In the genomic region with DNA sequence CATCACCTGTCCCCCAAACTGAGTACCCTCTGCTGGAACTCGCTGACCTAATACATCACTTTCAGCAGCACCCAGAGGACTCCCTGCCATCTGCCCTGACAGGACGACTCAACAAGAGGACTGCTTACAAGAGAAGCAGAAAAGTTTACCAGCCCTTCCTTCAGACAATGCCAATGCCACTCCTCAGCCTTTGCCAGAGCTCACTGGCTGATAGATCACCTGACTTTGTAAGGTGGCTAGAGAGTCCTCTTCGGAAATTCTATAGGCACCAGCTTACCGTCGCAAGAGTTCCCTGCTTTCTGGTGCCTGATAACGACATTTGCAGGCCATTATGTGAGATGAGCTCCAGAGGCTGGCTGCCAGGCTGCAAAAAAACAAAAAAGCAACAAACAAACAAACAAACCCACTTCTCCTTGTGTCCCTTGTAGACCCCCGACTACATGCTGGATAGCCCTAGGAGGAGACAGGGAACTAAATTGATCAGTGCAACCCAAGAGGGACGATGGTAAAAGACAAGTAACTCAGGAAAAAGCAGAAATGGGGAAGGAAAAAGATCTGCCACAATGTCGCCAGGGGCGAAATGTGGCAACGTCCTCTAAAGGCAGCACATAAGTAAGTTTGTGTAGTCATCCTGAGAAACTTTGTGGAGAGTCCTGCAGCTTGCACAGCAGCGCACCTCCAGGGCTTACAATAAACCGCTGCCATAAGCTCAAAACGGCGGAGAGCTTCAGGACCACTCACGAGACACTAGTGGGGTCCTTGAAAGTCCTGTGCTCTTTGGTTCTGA, we compare ENCODE assay signal across 1 mouse cellular context.
A peak's percentile ranks its signal among the peaks of the same experiment; 100 is the strongest.
TF ChIP-seq lines count a peak whose summit lies in the region.

No protein-coding gene starts in this region.

TF ChIP-seq in MEL, 35 proteins besides CTCF, POLR2A, EP300 and RAD21:
- no peak for TF ChIP-seq RCOR1 (IDR thresholded peaks at IDR 0.05; ENCODE audit: low read depth, low read length)
- 0 out of 2 replicates have a peak, but pooled peaks have one; percentile 40 for TF ChIP-seq ZMIZ1 (IDR thresholded peaks at IDR 0.05; ENCODE audit: low read depth, low read length)
- 0 out of 4 replicates have a peak, but pooled peaks of 1 of the 2 experiments have one; percentile 35 for TF ChIP-seq USF2 (IDR thresholded peaks at IDR 0.05; ENCODE audit: borderline replicate concordance in 1 of 2, insufficient read depth in 1 of 2, low read depth in 1 of 2, low read length in 2 of 2)
- TF ChIP-seq GATA1 (IDR thresholded peaks at IDR 0.05; ENCODE audit: low read depth, low read length) = 0 out of 2 replicates have a peak, but pooled peaks have one; percentile 22
- TF ChIP-seq MXI1 (IDR thresholded peaks at IDR 0.05; ENCODE audit: low read depth, low read length) = peak; percentile 79
- TF ChIP-seq CHD2 (IDR thresholded peaks at IDR 0.05; ENCODE audit: low read length) = no peak
- peak; percentile 83 for TF ChIP-seq USF1 (IDR thresholded peaks at IDR 0.05; ENCODE audit: low read depth, low read length)
- no peak for TF ChIP-seq ELF1 (IDR thresholded peaks at IDR 0.05; ENCODE audit: low read depth, low read length)
- no peak for TF ChIP-seq E2F4 (IDR thresholded peaks at IDR 0.05; ENCODE audit: borderline replicate concordance, low read depth, low read length)
- TF ChIP-seq CHD1 (IDR thresholded peaks at IDR 0.05; ENCODE audit: low read depth, low read length) = peak; percentile 89
- no peak; the same call in 1 of the 2 replicates for TF ChIP-seq TAL1 (IDR thresholded peaks at IDR 0.05; ENCODE audit: low read length)
- no peak for TF ChIP-seq KAT2A (conservative IDR thresholded peaks at IDR 0.05; ENCODE audit: low read depth, low read length)
- no peak for TF ChIP-seq POLR2AphosphoS2 (IDR thresholded peaks at IDR 0.05; ENCODE audit: low read length)
- no peak for TF ChIP-seq POLR2AphosphoS5 (IDR thresholded peaks at IDR 0.05; ENCODE audit: borderline replicate concordance, low read depth, low read length)
- 0 out of 2 replicates have a peak, but pooled peaks have one; percentile 18 for TF ChIP-seq MYB (IDR thresholded peaks at IDR 0.05; ENCODE audit: low read depth, low read length)
- TF ChIP-seq JUND (IDR thresholded peaks at IDR 0.05; ENCODE audit: low read depth, low read length) = 0 out of 2 replicates have a peak, but pooled peaks have one; percentile 17
- no peak for TF ChIP-seq TBP (IDR thresholded peaks at IDR 0.05; ENCODE audit: low read depth, low read length)
- TF ChIP-seq MAX (IDR thresholded peaks at IDR 0.05; ENCODE audit: low read length) = no peak; the same call in 1 of the 2 replicates
- TF ChIP-seq SMC3 (IDR thresholded peaks at IDR 0.05; ENCODE audit: low read depth, low read length) = no peak
- TF ChIP-seq HCFC1 (IDR thresholded peaks at IDR 0.05; ENCODE audit: low read depth, low read length) = 0 out of 2 replicates have a peak, but pooled peaks have one; percentile 34
- TF ChIP-seq GABPA (IDR thresholded peaks at IDR 0.05; ENCODE audit: low read depth, low read length) = no peak
- no peak for TF ChIP-seq MAZ (IDR thresholded peaks at IDR 0.05; ENCODE audit: low read depth, low read length)
- TF ChIP-seq MAFK (IDR thresholded peaks at IDR 0.05; ENCODE audit: borderline replicate concordance, low read depth, low read length) = no peak
- TF ChIP-seq MYC (IDR thresholded peaks at IDR 0.05; ENCODE audit: low read depth, low read length) = 0 out of 2 replicates have a peak, but pooled peaks have one; percentile 43
- TF ChIP-seq ZNF384 (IDR thresholded peaks at IDR 0.05; ENCODE audit: low read depth, low read length) = no peak; the same call in 1 of the 2 replicates
- no peak for TF ChIP-seq MEF2A (IDR thresholded peaks at IDR 0.05; ENCODE audit: extremely low read depth, insufficient replicate concordance, low read depth, low read length, poor library complexity, severe bottlenecking)
- TF ChIP-seq NRF1 (IDR thresholded peaks at IDR 0.05; ENCODE audit: insufficient read depth, low read depth, low read length, poor library complexity, severe bottlenecking) = no peak
- no peak for TF ChIP-seq BHLHE40 (IDR thresholded peaks at IDR 0.05; ENCODE audit: borderline replicate concordance, low read depth, low read length)
- TF ChIP-seq ZC3H11A (IDR thresholded peaks at IDR 0.05; ENCODE audit: low read depth, low read length) = no peak
- peak; percentile 69 for TF ChIP-seq SIN3A (IDR thresholded peaks at IDR 0.05; ENCODE audit: low read length)
- TF ChIP-seq ZKSCAN1 (IDR thresholded peaks at IDR 0.05; ENCODE audit: low read depth, low read length) = no peak
- TF ChIP-seq ETS1 (IDR thresholded peaks at IDR 0.05; ENCODE audit: low read depth, low read length) = peak; percentile 50; the same call in 1 of the 2 replicates
- no peak; the same call in 1 of the 2 replicates for TF ChIP-seq NELFE (IDR thresholded peaks at IDR 0.05; ENCODE audit: low read depth, low read length)
- TF ChIP-seq TCF12 (IDR thresholded peaks at IDR 0.05; ENCODE audit: low read depth, low read length) = peak; percentile 28; the same call in 1 of the 2 replicates
- TF ChIP-seq UBTF (IDR thresholded peaks at IDR 0.05; ENCODE audit: borderline replicate concordance, insufficient read depth, low read depth, low read length) = no peak
